Mouse (Mus musculus): ENCODE measurements at regions not wholly inside any gene's neighbourhood (a gene's known extent, or its start where the extent isn't known, plus 50 kb on each side); places are given as distances from the start of the nearest gene placed in this dataset.
"Not testable (repeated sequence)": the region's sequence is repeated elsewhere in the genome, so short reads cannot be mapped to it uniquely, and the experiment has no call there.

DNA sequence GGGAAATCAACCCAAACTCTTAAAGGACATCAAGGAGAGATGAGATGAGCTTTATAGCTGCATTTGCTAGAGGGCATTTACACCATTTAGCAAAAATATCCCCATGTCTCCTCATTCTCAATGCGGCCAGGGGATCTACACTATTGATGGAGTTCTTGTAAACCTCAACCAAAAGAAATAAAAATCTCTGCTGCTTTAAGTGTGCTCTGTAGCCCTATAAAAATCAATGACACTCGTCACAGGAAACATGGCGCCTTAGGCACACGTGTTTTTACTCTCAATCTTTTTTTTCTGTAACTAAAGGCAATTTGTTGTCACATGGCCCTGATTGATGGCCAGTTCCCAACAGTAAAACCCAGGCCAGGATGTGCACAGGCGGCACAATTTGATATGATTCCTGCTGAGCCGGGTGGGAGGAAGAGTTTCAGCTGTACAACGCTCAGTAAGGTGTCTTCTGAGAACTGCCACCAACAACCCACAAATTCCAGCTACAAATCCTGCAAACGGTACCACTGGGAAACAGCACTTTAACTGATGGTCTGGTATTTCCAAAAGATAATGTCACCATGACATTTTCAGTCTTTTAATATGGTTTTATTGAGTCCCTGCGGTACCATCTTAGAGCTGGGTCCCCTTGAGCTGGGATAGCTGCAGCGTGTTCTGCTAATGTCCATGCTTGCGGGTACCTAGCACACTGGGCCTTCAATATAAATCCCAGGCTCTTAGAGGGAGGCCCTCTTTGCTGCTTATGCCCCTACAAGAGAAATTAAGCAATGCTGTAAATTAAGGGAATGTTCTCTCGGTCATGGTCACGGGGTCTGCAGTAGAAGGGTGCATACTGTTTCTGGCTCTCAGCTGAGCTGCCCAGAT, 78.8 kb downstream of the Tpbg start:
- DNase-seq (ENCODE audit: low read depth, low spot score): no peak

DNA sequence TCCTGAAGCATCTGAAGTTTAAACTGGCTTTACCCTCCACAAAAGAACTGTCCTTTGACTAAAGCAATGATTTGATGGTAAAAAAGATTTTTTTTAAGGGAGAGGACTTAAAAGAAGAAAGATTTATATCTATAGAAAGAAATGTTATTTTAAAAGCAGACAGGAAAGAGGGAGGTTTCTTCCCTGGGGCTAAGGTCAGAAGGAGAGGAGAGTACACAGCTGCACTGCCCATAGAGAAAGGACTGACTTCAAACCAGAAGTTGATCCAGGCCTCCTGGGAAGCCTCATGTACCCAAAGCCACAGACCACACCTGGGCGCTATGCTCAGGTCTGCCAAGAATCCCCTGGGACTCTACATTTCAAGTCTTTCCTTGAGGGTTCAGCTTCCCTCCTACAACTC, 83.1 kb downstream of the Tpbg start:
- no peak for DNase-seq (ENCODE audit: low read depth, low spot score)

DNA sequence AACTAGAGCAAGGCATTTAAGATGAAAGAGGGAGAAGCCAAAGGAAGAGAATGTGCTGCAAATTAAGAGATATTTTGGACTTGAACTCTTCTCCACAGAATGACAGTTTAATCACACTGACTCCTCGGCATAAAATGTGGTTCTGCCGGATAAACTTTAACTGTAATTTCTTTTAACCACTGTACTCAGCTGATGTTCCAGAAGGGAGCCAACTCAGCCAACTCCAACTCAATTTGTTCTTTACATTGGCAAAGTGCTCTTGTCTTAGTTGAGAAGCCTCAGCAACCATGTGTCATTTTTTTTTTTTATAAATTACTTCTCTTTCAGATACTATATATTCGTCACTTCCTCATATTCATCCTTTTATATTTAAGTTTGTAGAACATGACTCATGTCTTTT, 90.0 kb downstream of the Tpbg start:
- no peak for DNase-seq (ENCODE audit: low read depth, low spot score)

DNA sequence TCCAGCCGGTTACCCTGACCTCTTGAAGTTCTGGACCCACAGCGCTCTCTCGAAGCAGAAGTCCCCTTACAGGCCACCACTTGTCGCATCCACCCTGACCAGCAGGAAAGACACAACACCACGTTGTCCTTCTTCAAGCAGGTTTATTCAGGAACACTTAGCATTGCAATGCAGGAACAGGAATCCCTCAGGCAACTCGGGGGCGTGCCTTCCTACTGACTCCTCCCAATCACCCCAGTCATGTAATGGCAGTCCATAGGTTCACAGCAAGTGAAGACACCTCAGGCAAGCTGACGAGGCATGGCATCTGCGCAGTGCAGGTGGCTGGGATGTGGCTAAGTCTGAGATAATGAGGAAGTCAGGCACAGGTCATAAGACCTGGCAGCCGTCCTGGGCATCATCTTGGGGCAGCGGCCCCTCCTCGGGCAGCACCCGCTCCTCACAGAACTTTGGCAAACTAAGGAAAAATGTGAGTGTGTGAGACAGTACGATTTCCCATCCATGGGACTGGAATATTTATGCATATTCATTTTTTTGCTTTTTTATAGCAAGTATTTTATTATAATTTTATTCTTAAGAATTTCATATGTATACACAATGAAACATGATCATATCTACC, 101.0 kb downstream of the Tpbg start:
- DNase-seq (ENCODE audit: low read depth, low spot score): not testable (repeated sequence)

DNA sequence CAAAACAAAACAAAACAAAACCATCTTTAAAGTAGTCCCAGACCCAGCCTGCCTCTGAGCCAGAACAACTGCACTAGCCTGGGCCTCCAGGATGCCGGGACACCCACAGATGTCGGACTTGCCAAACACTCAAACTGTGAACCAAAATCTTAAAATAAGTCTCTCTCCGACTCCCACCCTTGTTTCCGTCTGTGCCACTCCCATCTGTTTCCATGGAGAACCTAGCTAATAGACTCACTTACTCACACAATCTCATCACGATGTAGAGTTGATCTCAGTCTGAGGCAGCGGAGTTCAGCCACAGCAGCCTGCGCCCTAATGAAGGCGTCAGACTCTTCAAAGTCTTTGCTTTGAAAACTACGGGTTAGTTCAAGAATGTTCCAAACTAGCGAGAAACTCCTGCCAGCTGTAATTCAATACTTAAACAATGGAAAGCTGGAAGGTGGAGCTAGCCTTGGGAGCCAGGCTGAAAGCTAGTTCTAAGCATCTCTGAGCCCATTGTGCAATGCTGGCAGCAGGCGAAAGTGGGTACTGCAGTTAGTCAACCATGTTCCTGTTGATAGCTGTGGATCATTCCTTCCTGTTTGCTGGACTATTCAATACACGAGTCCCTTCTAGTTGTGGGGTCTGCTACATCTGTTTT, 106.4 kb downstream of the Tpbg start:
- DNase-seq (ENCODE audit: low read depth, low spot score): peak; percentile 78

DNA sequence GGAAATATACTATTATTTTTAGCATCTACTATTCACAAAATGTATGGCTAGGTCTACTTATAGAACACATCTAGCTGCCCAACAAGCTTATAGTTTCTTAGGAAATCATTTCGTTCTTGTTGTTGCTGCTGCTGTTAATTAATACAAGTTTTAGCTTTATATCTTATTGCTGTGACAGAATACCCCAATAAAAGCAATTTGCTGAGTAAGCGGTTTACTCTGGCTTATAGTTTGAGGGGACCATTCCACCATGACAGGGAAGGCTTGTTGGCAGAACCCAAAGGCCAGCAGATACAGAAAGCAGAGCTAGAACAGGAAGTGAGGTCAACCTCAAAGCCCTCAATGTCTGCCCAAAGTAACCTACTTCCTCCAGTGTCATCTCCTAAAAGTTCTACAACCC, 109.6 kb downstream of the Tpbg start:
- no peak for DNase-seq (ENCODE audit: low read depth, low spot score)

DNA sequence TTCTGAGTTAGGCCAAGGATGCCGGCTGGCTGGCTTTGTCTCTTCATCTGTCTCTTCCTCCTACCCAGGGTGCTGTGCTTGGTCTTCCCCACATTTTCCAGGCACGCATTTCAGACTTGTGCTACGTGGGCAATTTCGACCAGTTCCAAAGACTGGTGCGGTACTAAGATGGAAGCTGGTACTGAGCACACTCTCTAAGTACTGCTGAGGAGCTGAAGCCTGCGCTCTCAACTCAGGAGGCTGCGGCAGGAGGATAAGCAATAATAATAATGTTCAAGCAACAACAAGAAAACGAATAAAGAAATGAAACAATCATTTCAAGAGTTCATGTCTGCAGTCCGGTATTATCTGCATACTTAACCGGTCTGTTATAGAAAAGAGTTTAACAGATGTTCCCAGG, 127.9 kb downstream of the Tpbg start:
- no peak for DNase-seq (ENCODE audit: low read depth, low spot score)

DNA sequence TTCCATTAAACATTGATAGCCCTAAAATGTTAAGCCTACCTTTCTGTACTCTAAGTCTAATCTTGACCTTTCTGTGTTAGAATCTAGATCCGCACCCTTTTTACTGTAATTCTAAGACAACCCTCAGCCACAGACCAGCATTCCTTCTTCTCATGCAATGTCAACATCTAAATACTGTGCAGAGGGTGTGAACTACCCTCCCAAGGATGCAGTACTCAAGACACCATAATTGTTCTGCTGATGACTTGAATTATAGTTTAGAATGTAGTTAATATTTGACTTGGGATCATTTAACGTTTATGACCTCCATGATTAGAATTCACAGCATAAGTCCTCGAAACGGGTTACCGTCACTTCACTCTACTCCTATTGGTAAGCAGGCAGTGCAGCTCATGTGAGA, 139.2 kb downstream of the Tpbg start:
- no peak for DNase-seq (ENCODE audit: low read depth, low spot score)

DNA sequence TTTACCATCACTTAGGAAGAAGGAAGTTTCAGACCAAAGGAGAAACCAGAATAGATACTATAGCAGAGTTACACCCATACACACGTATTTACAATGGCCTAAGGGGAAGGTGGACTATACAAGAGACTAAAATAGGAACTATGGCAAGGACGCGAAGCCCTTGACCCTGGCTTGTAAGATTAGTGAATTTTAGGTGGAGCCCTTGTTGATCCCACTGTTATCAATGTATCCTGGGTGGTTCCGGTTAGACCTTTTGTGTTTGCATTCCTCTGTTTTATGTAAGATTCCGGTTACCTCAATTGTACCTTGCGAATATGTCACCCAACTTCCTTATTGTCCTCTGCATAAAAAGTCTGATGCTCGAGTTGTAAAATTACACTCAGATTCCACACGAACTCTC, 141.3 kb downstream of the Tpbg start:
- DNase-seq (ENCODE audit: low read depth, low spot score): peak; percentile 70

DNA sequence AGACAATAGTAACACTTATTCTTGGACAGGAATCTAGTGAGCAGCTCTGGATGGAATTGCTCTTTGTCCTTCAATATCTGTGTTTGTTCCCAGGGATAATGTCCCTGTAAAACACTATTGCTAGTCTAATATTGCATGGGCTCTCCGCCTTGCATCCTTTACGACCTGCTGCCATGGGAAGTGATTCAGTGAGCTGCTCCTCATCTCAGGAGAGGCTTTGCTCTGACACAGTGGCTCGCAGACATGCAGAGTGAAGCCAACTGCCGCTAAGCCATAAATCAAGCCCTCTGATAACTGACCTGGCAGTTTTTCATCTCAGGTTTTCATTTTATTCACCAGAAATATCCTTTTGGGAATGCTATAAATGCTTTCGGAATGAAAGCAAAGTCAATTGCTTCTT, 143.5 kb downstream of the Tpbg start:
- no peak for DNase-seq (ENCODE audit: low read depth, low spot score)

DNA sequence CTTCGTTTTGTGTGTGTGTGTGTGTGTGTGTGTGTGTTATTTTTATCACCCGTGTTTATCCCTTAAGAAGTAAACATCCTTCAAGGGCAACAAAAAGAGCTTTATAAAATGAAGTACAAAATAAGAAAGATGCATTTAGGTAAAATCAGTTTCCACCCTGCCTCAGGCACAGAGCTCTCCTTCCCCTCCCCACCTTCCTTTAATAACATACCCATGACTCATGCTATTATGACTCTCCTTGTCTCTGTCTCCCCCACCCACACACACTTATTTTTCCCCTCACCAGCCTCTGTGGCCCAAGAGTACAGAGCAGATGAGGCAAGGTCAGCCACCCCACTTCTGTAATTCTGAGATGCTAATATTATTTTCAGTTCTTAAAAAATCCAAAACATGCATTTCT, 144.0 kb downstream of the Tpbg start:
- no peak for DNase-seq (ENCODE audit: low read depth, low spot score)

DNA sequence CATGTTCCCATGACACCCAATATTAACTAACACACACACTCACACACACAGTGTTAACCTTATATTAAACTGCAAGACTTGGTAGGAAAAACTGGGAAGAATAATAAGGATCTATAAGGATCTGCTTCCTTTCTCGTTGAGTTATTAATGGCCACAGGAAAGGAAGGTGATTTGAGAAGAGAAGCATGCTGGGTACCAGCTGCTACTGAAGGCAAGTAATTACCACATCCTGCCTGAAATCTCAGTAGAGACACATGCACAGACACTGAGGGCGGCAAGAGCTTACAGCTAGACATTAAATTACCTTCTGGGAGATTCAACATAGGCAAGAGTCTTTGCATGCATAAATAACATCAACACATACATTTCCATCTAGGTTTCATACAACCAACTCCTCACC, 160.8 kb downstream of the Tpbg start:
- no peak for DNase-seq (ENCODE audit: low read depth, low spot score)

DNA sequence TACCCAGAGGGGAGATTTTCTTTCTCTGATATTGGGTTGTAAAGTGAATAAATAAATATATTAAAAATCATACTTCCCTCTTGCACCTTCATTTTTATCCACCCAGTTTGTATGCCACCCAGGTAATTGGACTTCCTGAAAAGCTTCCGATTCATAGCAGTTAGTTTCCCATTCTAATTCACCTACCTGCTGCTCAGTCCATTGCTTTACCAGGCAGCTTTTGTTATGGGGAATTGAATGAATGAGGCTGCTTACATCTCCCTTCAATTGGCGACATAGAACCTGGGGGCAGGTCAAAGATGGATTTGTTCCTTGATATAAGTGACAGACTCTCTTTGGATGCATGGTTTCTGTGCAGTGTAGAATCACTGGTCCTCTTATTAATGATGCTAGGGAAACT, 169.5 kb downstream of the Tpbg start:
- DNase-seq (ENCODE audit: low read depth, low spot score): peak; percentile 62

DNA sequence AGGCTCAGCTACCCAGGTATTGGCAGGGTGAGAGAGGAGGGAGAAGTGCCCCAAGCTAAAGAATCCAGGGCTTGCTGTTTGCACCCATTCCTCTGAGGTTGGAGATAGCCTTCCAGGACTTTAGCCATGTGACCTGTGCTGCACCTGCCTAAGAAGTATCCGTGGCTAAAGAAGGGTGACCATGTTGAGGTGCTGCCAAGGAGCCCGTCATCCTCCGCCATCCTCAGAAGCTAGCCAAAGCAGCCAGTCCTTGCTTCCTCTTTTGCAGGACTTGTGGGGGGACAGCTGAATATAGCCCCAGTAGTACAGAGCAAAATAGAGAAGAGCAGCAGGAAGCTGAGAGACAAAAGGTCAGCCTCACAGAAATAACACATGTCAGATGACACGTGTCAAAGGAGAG, 173.7 kb downstream of the Tpbg start:
- no peak for DNase-seq (ENCODE audit: low read depth, low spot score)

DNA sequence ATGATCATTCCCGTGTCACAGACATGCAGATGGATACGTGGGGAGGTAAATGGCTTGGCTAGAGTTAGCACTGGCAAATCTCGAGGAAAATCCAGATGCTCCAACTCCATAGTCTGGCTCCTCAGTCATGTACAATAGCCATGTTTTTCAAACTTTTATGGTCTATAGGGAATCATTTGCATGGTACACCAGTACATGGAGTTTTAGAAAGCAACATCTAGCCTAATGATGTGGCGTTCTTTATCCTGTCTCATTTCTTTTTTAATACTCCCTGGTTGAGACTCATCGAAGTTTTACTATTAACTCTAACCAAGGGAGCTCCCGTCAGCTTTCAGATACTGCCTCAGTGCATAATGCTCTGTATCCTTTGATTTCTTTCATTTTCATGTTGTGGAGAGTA, 178.0 kb downstream of the Tpbg start:
- no peak for DNase-seq (ENCODE audit: low read depth, low spot score)

DNA sequence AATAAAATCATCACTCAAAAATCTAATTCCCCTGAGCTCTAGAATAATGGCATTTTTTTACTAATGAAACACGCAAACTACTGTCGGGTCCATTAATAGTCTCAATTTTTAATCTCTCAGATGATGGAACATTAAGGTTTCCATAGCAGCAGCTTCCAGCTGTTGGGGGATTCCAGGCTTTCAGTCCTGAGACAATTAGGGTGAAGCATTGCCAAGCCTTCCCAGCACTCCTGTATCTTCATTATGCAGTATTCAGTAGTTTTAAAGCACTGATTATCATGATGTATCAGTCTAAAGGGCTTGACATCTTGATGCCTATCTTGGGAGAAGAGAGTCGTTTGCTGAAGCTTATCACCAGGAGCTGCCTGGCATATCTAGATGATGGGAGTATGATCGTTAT, 178.6 kb downstream of the Tpbg start:
- DNase-seq (ENCODE audit: low read depth, low spot score): no peak

DNA sequence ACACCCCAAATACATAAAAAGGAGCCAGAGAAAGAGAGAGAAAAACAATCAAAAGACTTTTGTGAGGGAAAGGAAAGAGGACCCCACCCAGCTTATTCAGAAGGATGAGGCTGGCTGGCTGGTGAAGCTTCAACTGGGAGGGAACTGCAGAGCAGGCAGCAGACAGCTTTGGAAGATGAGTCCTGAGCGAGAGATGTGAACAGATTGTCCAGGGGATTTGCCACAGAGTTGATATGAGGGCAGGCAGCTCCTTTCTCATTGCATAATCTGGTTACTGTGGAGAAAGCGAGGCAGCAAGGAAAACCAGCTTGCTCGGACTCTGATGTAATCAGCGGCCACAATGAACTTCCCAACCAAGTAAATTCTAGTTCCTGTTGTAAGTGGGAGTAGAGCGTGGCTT, 188.6 kb downstream of the Tpbg start:
- DNase-seq (ENCODE audit: low read depth, low spot score): peak; percentile 9

DNA sequence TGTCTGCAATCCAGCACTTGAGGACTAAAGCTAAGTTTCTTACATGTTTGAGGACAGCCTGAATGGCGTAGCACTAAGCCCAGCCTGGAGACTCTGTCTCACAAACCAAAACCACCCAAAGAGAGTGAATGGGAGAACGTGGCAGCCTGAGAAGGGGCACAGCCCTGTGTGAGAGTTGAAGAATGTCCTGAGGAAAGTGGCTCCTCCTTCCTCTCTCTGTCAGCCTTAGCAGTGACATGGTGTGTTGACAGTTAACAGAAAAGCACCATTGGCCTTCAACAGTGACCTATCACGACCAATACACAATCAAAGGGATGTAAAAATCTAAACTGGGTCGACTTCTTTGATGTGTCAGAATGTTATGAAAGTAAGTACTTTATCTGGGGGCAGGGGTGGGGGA, 201.9 kb downstream of the Tpbg start:
- peak; percentile 2 for DNase-seq (ENCODE audit: low read depth, low spot score)

DNA sequence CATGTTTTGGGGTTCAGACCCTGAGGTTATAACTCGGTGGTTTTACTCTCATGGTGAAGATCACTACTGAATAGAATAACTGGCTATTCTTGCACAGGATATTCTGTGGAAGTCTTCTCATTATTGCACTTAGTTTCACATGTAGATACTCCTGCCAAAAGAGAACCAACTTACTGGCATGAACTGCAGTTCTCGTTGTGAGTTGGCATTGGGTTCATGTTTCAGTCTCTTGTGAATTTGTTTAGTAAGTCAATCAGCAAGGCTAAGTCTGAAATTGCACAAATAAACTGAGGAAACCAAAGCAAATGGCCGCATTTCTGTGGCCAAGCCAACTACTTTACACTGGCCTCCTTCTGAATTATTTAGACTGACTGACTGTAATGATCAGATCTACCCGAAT, 215.9 kb downstream of the Tpbg start:
- no peak for DNase-seq (ENCODE audit: low read depth, low spot score)

DNA sequence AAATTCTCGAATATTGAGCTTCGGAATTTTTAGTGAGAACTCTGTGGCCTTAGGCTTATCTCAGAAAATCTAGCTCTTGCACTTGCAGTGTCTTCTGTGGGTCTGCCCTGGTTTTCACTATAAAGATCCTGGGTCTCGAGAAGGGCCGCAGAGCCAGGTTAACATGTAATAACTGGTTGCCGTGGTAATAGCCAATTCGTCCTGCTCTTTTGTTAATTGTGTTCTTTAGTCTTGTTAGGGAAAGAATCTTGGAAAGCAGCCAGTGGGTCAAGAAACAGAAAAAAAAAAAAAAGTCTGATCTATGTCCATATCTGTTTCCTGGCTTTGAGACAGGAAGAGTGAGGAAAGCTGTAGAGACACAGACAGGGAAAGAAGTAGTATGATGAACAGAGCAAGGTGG, 217.9 kb downstream of the Tpbg start:
- DNase-seq (ENCODE audit: low read depth, low spot score): no peak

DNA sequence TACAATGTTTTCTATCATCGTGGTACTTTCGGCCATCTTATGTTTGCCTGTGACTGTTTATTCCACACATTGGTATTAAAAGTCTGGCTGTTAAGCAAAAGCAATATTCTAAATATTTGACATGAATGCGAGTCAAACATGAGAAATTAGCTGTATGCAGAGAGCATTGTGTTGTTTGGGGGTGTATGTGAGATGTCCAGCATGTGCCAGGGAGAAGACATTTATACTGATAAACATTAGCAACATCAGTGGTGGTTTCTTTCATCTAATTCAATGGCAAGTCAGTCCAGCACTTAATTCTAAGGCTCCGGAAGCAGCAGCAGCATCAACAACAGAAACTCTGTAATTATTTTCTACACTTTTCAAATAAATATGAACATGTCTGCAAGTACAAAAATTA, 219.1 kb downstream of the Tpbg start:
- no peak for DNase-seq (ENCODE audit: low read depth, low spot score)

DNA sequence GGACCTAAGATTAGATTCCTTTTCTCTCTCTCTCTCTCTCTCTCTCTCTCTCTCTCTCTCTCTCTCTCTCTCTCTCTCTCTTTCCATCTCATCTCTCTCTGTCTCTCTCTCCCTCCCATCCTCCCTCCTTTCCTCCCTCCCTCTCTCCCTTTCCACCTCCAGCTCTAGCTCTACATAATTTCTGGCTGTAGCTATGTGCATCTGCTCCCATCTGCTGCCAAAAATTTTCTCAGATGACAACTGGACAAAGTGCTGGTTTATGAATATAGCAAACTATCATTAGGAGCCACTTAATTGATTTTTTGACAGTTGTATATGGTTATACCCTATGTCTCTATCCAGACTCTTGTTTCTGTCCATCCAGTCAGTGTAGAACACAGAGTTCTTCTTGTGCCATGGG, 237.1 kb downstream of the Tpbg start:
- no peak for DNase-seq (ENCODE audit: low read depth, low spot score)

DNA sequence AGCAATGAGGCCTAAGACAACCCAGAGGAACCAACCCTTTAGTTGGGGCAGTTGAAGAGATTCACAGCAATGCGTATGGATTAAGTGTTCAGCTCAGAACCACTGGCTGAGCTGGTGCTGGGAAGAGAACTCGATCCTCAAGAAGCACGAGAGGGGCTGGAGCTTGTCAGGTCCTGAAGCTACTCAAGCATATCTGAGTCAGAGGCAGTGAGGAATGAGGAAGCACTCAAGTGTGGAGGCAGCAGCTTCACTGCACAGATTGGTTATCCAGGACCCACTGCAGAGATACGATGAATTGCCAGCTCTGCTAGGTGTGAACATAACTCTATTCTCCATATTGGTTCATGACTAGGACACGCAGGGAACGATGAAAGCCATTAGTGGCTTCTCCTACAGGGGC, 239.7 kb downstream of the Tpbg start:
- no peak for DNase-seq (ENCODE audit: low read depth, low spot score)
